Mouse (Mus musculus): ENCODE measurements around the gene Col4a4. TPM values are rescaled to one million over a fixed set of nuclear protein-coding genes. Genes with fewer than 3 reads are reported as not detected.
A peak's percentile ranks its signal among the peaks of the same experiment; 100 is the strongest.

The Col4a4 gene
- polyA plus RNA-seq, 1 experiment from 2014 or later, result 0.21 TPM

GRCm38 (mm10) chr1:82443517-82443916 lies 143.1 kb downstream of the Col4a4 start:
- ATAC-seq (replicated peaks; ENCODE audit: low FRiP score) (no peak), DNase-seq (ENCODE audit: low spot score) (no peak)
- H3K27ac ChIP-seq (ENCODE audit: low read depth, low read length), result no peak overlapping the region
- H3K27me3 ChIP-seq (ENCODE audit: control insufficient read depth, insufficient read depth, low read length), result no peaks in the 10 kb centered on the region
- WGBS, result 78% methylated on average over 4 of the region's 4 CpGs
- H3K4me2 ChIP-seq (ENCODE audit: low read depth, low read length, severe bottlenecking), result no peak overlapping the region
- H3K36me3 ChIP-seq (ENCODE audit: control insufficient read depth, insufficient read depth, low read length), result no peaks in the 10 kb centered on the region
- no peak overlapping the region for H3K9ac ChIP-seq (ENCODE audit: low read length)
- H3K9me3 ChIP-seq (ENCODE audit: control insufficient read depth, low read length), result no peaks in the 10 kb centered on the region
- no peaks in the 10 kb centered on the region for H3K4me1 ChIP-seq (replicated peaks; ENCODE audit: control insufficient read depth, insufficient read depth, low read length)
- H3K4me3 ChIP-seq (ENCODE audit: low read depth, low read length), result no peak overlapping the region

GRCm38 (mm10) chr1:82440123-82440522 lies 146.5 kb downstream of the Col4a4 start:
- Histone ChIP-seq H3K4me1 (replicated peaks; ENCODE audit: control insufficient read depth, insufficient read depth, low read length) (no peaks in the 10 kb centered on the region), H3K9me3 (ENCODE audit: control insufficient read depth, low read length) (no peaks in the 10 kb centered on the region), H3K4me2 (ENCODE audit: low read depth, low read length, severe bottlenecking) (no peak overlapping the region), H3K4me3 (ENCODE audit: low read depth, low read length) (no peak overlapping the region), H3K36me3 (ENCODE audit: control insufficient read depth, insufficient read depth, low read length) (no peaks in the 10 kb centered on the region), H3K9ac (ENCODE audit: low read length) (no peak overlapping the region), H3K27me3 (ENCODE audit: control insufficient read depth, insufficient read depth, low read length) (no peaks in the 10 kb centered on the region), H3K27ac (ENCODE audit: low read depth, low read length) (no peak overlapping the region)
- no peak for DNase-seq (ENCODE audit: low spot score)
- 79% methylated on average over 1 of the region's 1 CpGs for WGBS
- no peak for ATAC-seq (replicated peaks; ENCODE audit: low FRiP score)

GRCm38 (mm10) chr1:82437273-82437672 lies 149.4 kb downstream of the Col4a4 start:
- WGBS, result 82% methylated on average over 3 of the region's 3 CpGs
- Histone ChIP-seq H3K9ac (ENCODE audit: low read length) (no peak overlapping the region), H3K4me3 (ENCODE audit: low read depth, low read length) (no peak overlapping the region), H3K36me3 (ENCODE audit: control insufficient read depth, insufficient read depth, low read length) (no peaks in the 10 kb centered on the region), H3K9me3 (ENCODE audit: control insufficient read depth, low read length) (no peaks in the 10 kb centered on the region), H3K4me2 (ENCODE audit: low read depth, low read length, severe bottlenecking) (no peak overlapping the region), H3K27ac (ENCODE audit: low read depth, low read length) (no peak overlapping the region), H3K4me1 (replicated peaks; ENCODE audit: control insufficient read depth, insufficient read depth, low read length) (no peaks in the 10 kb centered on the region), H3K27me3 (ENCODE audit: control insufficient read depth, insufficient read depth, low read length) (no peaks in the 10 kb centered on the region)
- ATAC-seq (replicated peaks; ENCODE audit: low FRiP score), result no peak
- no peak for DNase-seq (ENCODE audit: low spot score)

- Histone ChIP-seq H3K27me3 (ENCODE audit: control insufficient read depth, insufficient read depth, low read length) (no peaks in the 10 kb centered on the region), H3K9ac (ENCODE audit: low read length) (no peak overlapping the region), H3K4me3 (ENCODE audit: low read depth, low read length) (no peak overlapping the region), H3K27ac (ENCODE audit: low read depth, low read length) (no peak overlapping the region), H3K4me2 (ENCODE audit: low read depth, low read length, severe bottlenecking) (no peak overlapping the region), H3K36me3 (ENCODE audit: control insufficient read depth, insufficient read depth, low read length) (no peaks in the 10 kb centered on the region), H3K9me3 (ENCODE audit: control insufficient read depth, low read length) (no peaks in the 10 kb centered on the region), H3K4me1 (replicated peaks; ENCODE audit: control insufficient read depth, insufficient read depth, low read length) (no peaks in the 10 kb centered on the region)
- no peak for DNase-seq (ENCODE audit: low spot score)
- peak; percentile 25; the same call in 1 of the 2 replicates for ATAC-seq (replicated peaks; ENCODE audit: low FRiP score)
- WGBS, result 75% methylated on average over 5 of the region's 5 CpGs
These were observed 153.0 kb downstream of the Col4a4 start for GRCm38 (mm10) chr1:82433649-82434005.

GRCm38 (mm10) chr1:82432919-82433648 lies 153.6 kb downstream of the Col4a4 start:
- H3K4me1 ChIP-seq (replicated peaks; ENCODE audit: control insufficient read depth, insufficient read depth, low read length), result no peaks in the 10 kb centered on the region
- H3K9me3 ChIP-seq (ENCODE audit: control insufficient read depth, low read length), result no peaks in the 10 kb centered on the region
- no peak overlapping the region for H3K27ac ChIP-seq (ENCODE audit: low read depth, low read length)
- no peaks in the 10 kb centered on the region for H3K36me3 ChIP-seq (ENCODE audit: control insufficient read depth, insufficient read depth, low read length)
- WGBS, result 69% methylated on average over 15 of the region's 15 CpGs
- H3K27me3 ChIP-seq (ENCODE audit: control insufficient read depth, insufficient read depth, low read length), result no peaks in the 10 kb centered on the region
- H3K9ac ChIP-seq (ENCODE audit: low read length), result no peak overlapping the region
- no peak overlapping the region for H3K4me3 ChIP-seq (ENCODE audit: low read depth, low read length)
- no peak overlapping the region for H3K4me2 ChIP-seq (ENCODE audit: low read depth, low read length, severe bottlenecking)
- DNase-seq (ENCODE audit: low spot score) (peak; percentile 73), ATAC-seq (replicated peaks; ENCODE audit: low FRiP score) (peak; percentile 75)

GRCm38 (mm10) chr1:82429061-82429460 lies 157.6 kb downstream of the Col4a4 start:
- ATAC-seq (replicated peaks; ENCODE audit: low FRiP score) (no peak), DNase-seq (ENCODE audit: low spot score) (no peak)

GRCm38 (mm10) chr1:82427729-82428128 lies 158.9 kb downstream of the Col4a4 start:
- Histone ChIP-seq H3K4me1 (replicated peaks; ENCODE audit: control insufficient read depth, insufficient read depth, low read length) (no peaks in the 10 kb centered on the region), H3K27me3 (ENCODE audit: control insufficient read depth, insufficient read depth, low read length) (no peaks in the 10 kb centered on the region), H3K4me3 (ENCODE audit: low read depth, low read length) (no peak overlapping the region), H3K9ac (ENCODE audit: low read length) (no peak overlapping the region), H3K9me3 (ENCODE audit: control insufficient read depth, low read length) (no peaks in the 10 kb centered on the region), H3K36me3 (ENCODE audit: control insufficient read depth, insufficient read depth, low read length) (no peaks in the 10 kb centered on the region), H3K27ac (ENCODE audit: low read depth, low read length) (no peak overlapping the region), H3K4me2 (ENCODE audit: low read depth, low read length, severe bottlenecking) (no peak overlapping the region)
- ATAC-seq (replicated peaks; ENCODE audit: low FRiP score), result no peak
- no peak for DNase-seq (ENCODE audit: low spot score)
- 93% methylated on average over 5 of the region's 5 CpGs for WGBS

More at GRCm38 (mm10) chr1:82429061-82429460, 157.6 kb downstream of the Col4a4 start:
- Histone ChIP-seq H3K9ac (ENCODE audit: low read length) (no peak overlapping the region), H3K27me3 (ENCODE audit: control insufficient read depth, insufficient read depth, low read length) (no peaks in the 10 kb centered on the region), H3K27ac (ENCODE audit: low read depth, low read length) (no peak overlapping the region), H3K4me3 (ENCODE audit: low read depth, low read length) (no peak overlapping the region), H3K9me3 (ENCODE audit: control insufficient read depth, low read length) (no peaks in the 10 kb centered on the region), H3K4me1 (replicated peaks; ENCODE audit: control insufficient read depth, insufficient read depth, low read length) (no peaks in the 10 kb centered on the region), H3K36me3 (ENCODE audit: control insufficient read depth, insufficient read depth, low read length) (no peaks in the 10 kb centered on the region), H3K4me2 (ENCODE audit: low read depth, low read length, severe bottlenecking) (no peak overlapping the region)
- WGBS, result 61% methylated on average over 1 of the region's 1 CpGs

GRCm38 (mm10) chr1:82415641-82416040 lies 171.0 kb downstream of the Col4a4 start:
- DNase-seq (ENCODE audit: low spot score) (no peak), ATAC-seq (replicated peaks; ENCODE audit: low FRiP score) (no peak)
- Histone ChIP-seq H3K36me3 (ENCODE audit: control insufficient read depth, insufficient read depth, low read length) (no peaks in the 10 kb centered on the region), H3K4me2 (ENCODE audit: low read depth, low read length, severe bottlenecking) (no peak overlapping the region), H3K27ac (ENCODE audit: low read depth, low read length) (no peak overlapping the region), H3K4me3 (ENCODE audit: low read depth, low read length) (no peak overlapping the region), H3K9ac (ENCODE audit: low read length) (no peak overlapping the region), H3K4me1 (replicated peaks; ENCODE audit: control insufficient read depth, insufficient read depth, low read length) (no peaks in the 10 kb centered on the region), H3K9me3 (ENCODE audit: control insufficient read depth, low read length) (no peaks in the 10 kb centered on the region), H3K27me3 (ENCODE audit: control insufficient read depth, insufficient read depth, low read length) (no peaks in the 10 kb centered on the region)
- 78% methylated on average over 4 of the region's 4 CpGs for WGBS

GRCm38 (mm10) chr1:82414434-82415045 lies 172.1 kb downstream of the Col4a4 start:
- H3K27me3 ChIP-seq (ENCODE audit: control insufficient read depth, insufficient read depth, low read length), result no peaks in the 10 kb centered on the region
- H3K4me1 ChIP-seq (replicated peaks; ENCODE audit: control insufficient read depth, insufficient read depth, low read length), result no peaks in the 10 kb centered on the region

More at GRCm38 (mm10) chr1:82414434-82415045, 172.1 kb downstream of the Col4a4 start:
- DNase-seq (ENCODE audit: low spot score) (no peak), ATAC-seq (replicated peaks; ENCODE audit: low FRiP score) (no peak)
- H3K9me3 ChIP-seq (ENCODE audit: control insufficient read depth, low read length), result no peaks in the 10 kb centered on the region
- no peak overlapping the region for H3K4me3 ChIP-seq (ENCODE audit: low read depth, low read length)
- no peak overlapping the region for H3K27ac ChIP-seq (ENCODE audit: low read depth, low read length)
- H3K9ac ChIP-seq (ENCODE audit: low read length), result no peak overlapping the region
- H3K4me2 ChIP-seq (ENCODE audit: low read depth, low read length, severe bottlenecking), result no peak overlapping the region
- no peaks in the 10 kb centered on the region for H3K36me3 ChIP-seq (ENCODE audit: control insufficient read depth, insufficient read depth, low read length)
- 96% methylated on average over 3 of the region's 3 CpGs for WGBS

Measured in forebrain, embryonic 11.5 days (tissue).